Mouse (Mus musculus): ENCODE results near the gene Higd1b. TPM values are rescaled to one million over a fixed set of nuclear protein-coding genes. Genes with fewer than 3 reads are reported as not detected.
A peak's percentile ranks its signal among the peaks of the same experiment; 100 is the strongest.

The Higd1b gene
- polyA plus RNA-seq (2012; rRNA removed), result 11.5 and 12.3 TPM in 2 replicates

- Histone ChIP-seq H3K27ac (ENCODE audit: insufficient read depth, low read length) (no peak within 1 kb of the TSS), H3K4me1 (ENCODE audit: control insufficient read depth, insufficient read depth, low read length) (no peaks in the 10 kb centered on the region), H3K4me3 (ENCODE audit: insufficient read depth, low read length) (no peak within 1 kb of the TSS)
- no peak for TF ChIP-seq CTCF (IDR thresholded peaks at IDR 0.05; ENCODE audit: extremely low read depth, insufficient read depth, low read length)
- no peak for TF ChIP-seq POLR2A (IDR thresholded peaks at IDR 0.05; ENCODE audit: extremely low read depth, insufficient read depth, low read length)
These were observed at the start of gene Higd1b for GRCm38 (mm10) chr11:102835549-102835948. TSS of gene Higd1b (plus strand) at chr11:102835849.

DNA sequence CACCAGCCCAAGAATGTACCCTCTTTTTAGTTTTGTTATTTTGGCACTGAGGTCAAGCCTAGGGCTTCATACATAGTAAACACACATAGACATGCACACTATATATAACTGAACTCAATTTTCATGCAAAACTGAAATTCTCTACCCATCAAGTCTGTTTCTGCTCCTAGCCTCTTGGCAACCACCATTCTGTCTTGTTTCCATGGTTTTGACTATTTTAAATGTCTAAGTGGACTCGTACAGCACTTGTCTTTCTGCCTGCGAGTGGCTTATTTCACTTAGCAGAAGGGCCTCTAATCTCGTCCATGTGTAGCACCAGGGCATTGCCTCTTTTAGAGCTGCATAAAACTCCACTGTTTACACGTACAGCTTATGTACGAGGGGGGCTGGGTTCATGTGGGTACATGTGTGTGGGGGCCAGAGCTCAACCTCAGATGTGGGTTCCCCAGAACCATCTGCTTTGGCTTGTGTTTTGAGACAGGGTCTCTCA is 47.9 kb upstream of the Higd1b start:
- no peak for TF ChIP-seq CTCF (IDR thresholded peaks at IDR 0.05; ENCODE audit: extremely low read depth, insufficient read depth, low read length)
- TF ChIP-seq POLR2A (IDR thresholded peaks at IDR 0.05; ENCODE audit: extremely low read depth, insufficient read depth, low read length), result no peak
- Histone ChIP-seq H3K27ac (ENCODE audit: insufficient read depth, low read length) (no peak overlapping the region), H3K4me3 (ENCODE audit: insufficient read depth, low read length) (no peak overlapping the region), H3K4me1 (ENCODE audit: control insufficient read depth, insufficient read depth, low read length) (0 out of 2 replicates have a peak, but pooled peaks cover 1% of the 10 kb centered on the region)

DNA sequence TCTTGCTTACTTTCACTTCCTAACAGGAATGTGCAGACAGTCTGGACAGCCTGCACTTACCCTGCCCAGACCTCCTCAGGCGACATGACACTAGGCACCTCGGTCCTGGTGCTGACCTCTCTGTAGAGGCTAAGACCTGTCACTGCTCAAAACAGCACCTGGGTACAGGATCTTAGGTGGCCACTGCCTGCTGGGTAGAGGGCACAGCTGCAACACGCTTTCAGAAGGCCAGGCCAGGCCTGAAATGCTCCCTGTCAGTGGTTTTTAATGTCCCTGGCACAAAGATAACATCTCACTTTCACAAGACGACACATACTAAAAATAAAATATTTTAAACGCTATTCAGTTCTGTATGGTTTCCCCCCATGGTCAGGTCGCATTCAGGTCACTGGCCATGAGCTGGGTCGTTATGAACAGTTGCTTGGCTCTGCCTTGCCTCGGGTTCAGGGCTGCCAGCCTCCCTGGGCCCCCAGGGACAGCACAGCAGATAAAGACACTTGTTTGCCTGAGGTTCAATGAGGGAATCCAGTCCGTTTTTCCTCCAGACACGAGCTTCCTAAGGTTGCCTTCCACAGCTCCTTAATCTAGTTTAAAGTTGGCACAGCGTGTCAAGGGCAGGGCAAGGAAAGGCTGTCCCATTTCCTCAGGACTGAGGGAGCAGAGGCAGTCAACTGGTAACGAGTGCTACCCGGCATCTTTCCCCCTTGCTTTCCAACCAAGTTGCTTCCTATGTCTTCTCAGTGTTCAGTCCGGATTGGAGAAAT is 43.8 kb upstream of the Higd1b start:
- Histone ChIP-seq H3K4me1 (ENCODE audit: control insufficient read depth, insufficient read depth, low read length) (0 out of 2 replicates have a peak, but pooled peaks cover 1% of the 10 kb centered on the region), H3K4me3 (ENCODE audit: insufficient read depth, low read length) (no peak overlapping the region), H3K27ac (ENCODE audit: insufficient read depth, low read length) (no peak overlapping the region)
- no peak for TF ChIP-seq CTCF (IDR thresholded peaks at IDR 0.05; ENCODE audit: extremely low read depth, insufficient read depth, low read length)
- no peak for TF ChIP-seq POLR2A (IDR thresholded peaks at IDR 0.05; ENCODE audit: extremely low read depth, insufficient read depth, low read length)

- no peak for TF ChIP-seq POLR2A (IDR thresholded peaks at IDR 0.05; ENCODE audit: extremely low read depth, insufficient read depth, low read length)
- no peak for TF ChIP-seq CTCF (IDR thresholded peaks at IDR 0.05; ENCODE audit: extremely low read depth, insufficient read depth, low read length)
- H3K4me3 ChIP-seq (ENCODE audit: insufficient read depth, low read length), result no peak overlapping the region
- H3K27ac ChIP-seq (ENCODE audit: insufficient read depth, low read length), result no peak overlapping the region
These were observed 41.5 kb upstream of the Higd1b start for GRCm38 (mm10) chr11:102794157-102794556.

GRCm38 (mm10) chr11:102803453-102803852 is 32.2 kb upstream of the Higd1b start:
- TF ChIP-seq POLR2A (IDR thresholded peaks at IDR 0.05; ENCODE audit: extremely low read depth, insufficient read depth, low read length) (no peak), CTCF (IDR thresholded peaks at IDR 0.05; ENCODE audit: extremely low read depth, insufficient read depth, low read length) (no peak)
- no peaks in the 10 kb centered on the region for H3K4me1 ChIP-seq (ENCODE audit: control insufficient read depth, insufficient read depth, low read length)
- no peak overlapping the region for H3K27ac ChIP-seq (ENCODE audit: insufficient read depth, low read length)
- H3K4me3 ChIP-seq (ENCODE audit: insufficient read depth, low read length), result no peak overlapping the region

More at GRCm38 (mm10) chr11:102794157-102794556, 41.5 kb upstream of the Higd1b start:
- H3K4me1 ChIP-seq (ENCODE audit: control insufficient read depth, insufficient read depth, low read length), result 0 out of 2 replicates have a peak, but pooled peaks cover 1% of the 10 kb centered on the region

- H3K27ac ChIP-seq (ENCODE audit: insufficient read depth, low read length), result no peak overlapping the region
- TF ChIP-seq POLR2A (IDR thresholded peaks at IDR 0.05; ENCODE audit: extremely low read depth, insufficient read depth, low read length), result no peak
- TF ChIP-seq CTCF (IDR thresholded peaks at IDR 0.05; ENCODE audit: extremely low read depth, insufficient read depth, low read length), result no peak
- H3K4me1 ChIP-seq (ENCODE audit: control insufficient read depth, insufficient read depth, low read length), result peaks cover 2% of the 10 kb centered on the region
- no peak overlapping the region for H3K4me3 ChIP-seq (ENCODE audit: insufficient read depth, low read length)
These were observed 27.4 kb upstream of the Higd1b start for GRCm38 (mm10) chr11:102808246-102808645.

DNA sequence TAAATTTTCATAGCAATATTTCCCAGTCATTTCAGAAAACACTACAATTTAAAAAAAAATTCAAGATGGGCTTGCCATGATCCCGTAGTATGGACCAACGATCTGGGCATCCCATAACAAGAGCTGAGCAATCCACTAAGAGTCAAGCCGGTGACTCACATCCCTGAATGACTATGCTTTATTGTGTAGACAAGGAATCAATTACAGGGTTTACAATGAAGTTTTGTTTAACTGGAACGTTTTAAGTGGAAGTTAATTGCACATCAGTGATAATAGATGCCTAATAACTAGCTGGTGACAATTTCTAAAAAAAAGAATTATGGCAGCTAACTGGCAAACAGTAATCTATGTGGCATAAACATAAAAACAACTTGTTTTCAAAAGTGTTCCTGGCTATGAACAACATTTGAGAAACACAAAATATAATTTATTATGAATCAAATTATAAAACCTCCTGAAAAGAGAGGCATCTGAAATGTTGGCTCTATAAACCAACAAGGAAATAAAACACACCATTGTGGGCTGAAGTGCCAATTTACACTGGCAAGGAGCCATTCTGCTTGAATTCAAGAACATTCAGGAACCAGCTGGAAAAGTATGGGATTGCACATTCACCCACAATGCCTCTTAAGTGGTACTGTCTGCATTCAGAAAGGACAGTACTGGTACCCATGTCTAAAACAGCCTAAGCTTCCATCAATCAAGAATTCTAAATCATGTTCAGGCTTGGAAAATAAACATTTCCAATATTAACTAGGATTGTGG is 24.7 kb upstream of the Higd1b start:
- no peak overlapping the region for H3K4me3 ChIP-seq (ENCODE audit: insufficient read depth, low read length)
- peaks cover 2% of the 10 kb centered on the region for H3K4me1 ChIP-seq (ENCODE audit: control insufficient read depth, insufficient read depth, low read length)
- no peak for TF ChIP-seq CTCF (IDR thresholded peaks at IDR 0.05; ENCODE audit: extremely low read depth, insufficient read depth, low read length)
- no peak for TF ChIP-seq POLR2A (IDR thresholded peaks at IDR 0.05; ENCODE audit: extremely low read depth, insufficient read depth, low read length)
- no peak overlapping the region for H3K27ac ChIP-seq (ENCODE audit: insufficient read depth, low read length)

GRCm38 (mm10) chr11:102814881-102815280 is 20.8 kb upstream of the Higd1b start:
- Histone ChIP-seq H3K4me3 (ENCODE audit: insufficient read depth, low read length) (no peak overlapping the region), H3K27ac (ENCODE audit: insufficient read depth, low read length) (no peak overlapping the region), H3K4me1 (ENCODE audit: control insufficient read depth, insufficient read depth, low read length) (peaks cover 2% of the 10 kb centered on the region)
- TF ChIP-seq POLR2A (IDR thresholded peaks at IDR 0.05; ENCODE audit: extremely low read depth, insufficient read depth, low read length) (no peak), CTCF (IDR thresholded peaks at IDR 0.05; ENCODE audit: extremely low read depth, insufficient read depth, low read length) (no peak)

DNA sequence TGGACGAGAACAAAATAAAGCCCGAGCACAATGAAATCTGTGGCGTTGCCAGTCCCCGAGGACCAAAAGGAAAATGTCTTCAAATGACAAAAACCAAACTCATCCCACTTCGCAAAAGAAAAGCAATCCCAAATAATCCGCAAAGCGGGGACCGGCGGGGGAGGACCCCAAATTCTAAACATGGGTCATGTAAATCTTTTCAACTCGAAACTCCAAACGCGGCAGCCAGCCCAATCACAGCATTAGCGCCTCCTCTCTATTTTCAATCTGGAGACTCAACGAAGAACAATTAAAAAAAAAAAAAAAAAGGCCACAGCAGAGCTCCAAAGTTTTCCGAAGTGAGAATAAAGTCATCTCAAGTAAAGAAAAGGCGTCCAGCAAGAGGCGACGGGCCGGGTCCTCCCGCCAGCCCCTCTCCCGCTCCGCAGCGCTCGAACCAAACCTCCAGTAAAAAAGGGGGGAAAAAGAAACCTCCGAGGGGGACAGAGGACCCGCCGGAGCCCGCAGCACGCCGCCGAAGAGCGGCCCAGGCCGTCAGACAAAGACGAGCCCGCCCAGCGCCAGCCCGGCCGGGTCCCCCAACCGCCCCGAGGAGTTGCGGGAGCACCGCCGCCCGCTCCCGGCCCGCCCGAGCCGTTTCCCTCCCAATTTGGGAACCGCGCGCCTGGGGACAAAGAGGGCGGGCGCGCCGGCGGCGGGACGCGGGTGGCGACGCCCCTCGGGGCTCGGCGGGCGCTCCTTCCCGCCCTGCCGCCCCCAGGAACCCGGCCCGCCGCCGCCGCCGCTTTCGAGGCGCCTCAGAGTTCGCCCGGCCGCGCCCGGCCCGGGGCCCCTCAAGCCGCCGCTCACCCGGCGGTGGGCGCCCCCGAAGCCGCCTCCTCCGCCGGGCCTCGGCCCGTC is 17.3 kb upstream of the Higd1b start:
- H3K4me3 ChIP-seq (ENCODE audit: insufficient read depth, low read length), result peak overlapping the region; percentile 27

More for the DNA sequence above, 17.3 kb upstream of the Higd1b start:
- no peak overlapping the region; the same call in 1 of the 2 replicates for H3K27ac ChIP-seq (ENCODE audit: insufficient read depth, low read length)
- no peak for TF ChIP-seq POLR2A (IDR thresholded peaks at IDR 0.05; ENCODE audit: extremely low read depth, insufficient read depth, low read length)
- TF ChIP-seq CTCF (IDR thresholded peaks at IDR 0.05; ENCODE audit: extremely low read depth, insufficient read depth, low read length), result no peak
- no peaks in the 10 kb centered on the region for H3K4me1 ChIP-seq (ENCODE audit: control insufficient read depth, insufficient read depth, low read length)

All from cortical plate, adult 2 months (tissue).